Mouse (Mus musculus) right cerebral cortex, adult 2 months (tissue): ENCODE measurements around the gene Prox1.

Experiments
- DNase-seq, 2 experiments: peaks; one replicate each; pipeline ENCODE4 v3.0.0; 2021 to 2022; ENCODE audit warnings: low spot score in 2 of 2

The Prox1 gene

GRCm38 (mm10) chr1:190169911-190170818, at the start of gene Prox1:
Gene Prox1 (minus strand): TSS chr1:190170714.
- DNase-seq: peak; percentile 48 to 59

- DNase-seq: no peak
These were observed 46.1 kb upstream of the Prox1 start for GRCm38 (mm10) chr1:190216621-190217020.

GRCm38 (mm10) chr1:190214626-190215025, 44.1 kb upstream of the Prox1 start:
- no peak for DNase-seq

GRCm38 (mm10) chr1:190213175-190213574, 42.7 kb upstream of the Prox1 start:
- DNase-seq: peak; percentile 14 to 15

- DNase-seq: no peak
These were observed 36.7 kb upstream of the Prox1 start for GRCm38 (mm10) chr1:190207246-190207645.

GRCm38 (mm10) chr1:190205691-190206090, 35.2 kb upstream of the Prox1 start:
- no peak for DNase-seq

- DNase-seq: no peak
These were observed 34.0 kb upstream of the Prox1 start for GRCm38 (mm10) chr1:190204378-190205070.

GRCm38 (mm10) chr1:190201696-190202095, 31.2 kb upstream of the Prox1 start:
- no peak for DNase-seq

GRCm38 (mm10) chr1:190200996-190201395, 30.5 kb upstream of the Prox1 start:
- DNase-seq: no peak

GRCm38 (mm10) chr1:190198247-190198646, 27.7 kb upstream of the Prox1 start:
- no peak for DNase-seq

GRCm38 (mm10) chr1:190192011-190192410, 21.5 kb upstream of the Prox1 start:
- DNase-seq: no peak

GRCm38 (mm10) chr1:190190231-190190965, 19.9 kb upstream of the Prox1 start:
- no peak for DNase-seq

GRCm38 (mm10) chr1:190189125-190189524, 18.6 kb upstream of the Prox1 start:
- no peak for DNase-seq

GRCm38 (mm10) chr1:190186336-190186735, 15.8 kb upstream of the Prox1 start:
- no peak for DNase-seq

GRCm38 (mm10) chr1:190185284-190185683, 14.8 kb upstream of the Prox1 start:
- no peak for DNase-seq

- DNase-seq: no peak
These were observed 13.1 kb upstream of the Prox1 start for GRCm38 (mm10) chr1:190183574-190183973.

GRCm38 (mm10) chr1:190181765-190182164, 11.3 kb upstream of the Prox1 start:
- DNase-seq: no peak

- no peak for DNase-seq
These were observed 10.3 kb upstream of the Prox1 start for GRCm38 (mm10) chr1:190180861-190181260.

GRCm38 (mm10) chr1:190176961-190177360, 6.4 kb upstream of the Prox1 start:
- no peak for DNase-seq

GRCm38 (mm10) chr1:190174671-190175661, 4.5 kb upstream of the Prox1 start:
- DNase-seq: peak in 1 of 2 experiments; percentile 9

- peak; percentile 12 to 15 for DNase-seq
These were observed 3.7 kb upstream of the Prox1 start for GRCm38 (mm10) chr1:190174231-190174630.
